Mouse (Mus musculus) thymus, adult 2 months (tissue): ENCODE measurements around the gene Mdk. TPM values are rescaled to one million over a fixed set of nuclear protein-coding genes. Genes with fewer than 3 reads are reported as not detected.

Source experiments
- DNase-seq: peaks from one replicate; pipeline ENCODE4 v3.0.0; 2021
- H3K27ac ChIP-seq: fragments of 200-500 bp; 2 replicates; pipeline ENCODE4 v1.5.1; 2012; ENCODE audit warnings: low read length, control low read depth; ENCODE audit not compliant: control insufficient read depth, insufficient read depth
- H3K27me3 ChIP-seq: fragments of 200-500 bp; 2 replicates; pipeline ENCODE4 v1.6.1; 2012; ENCODE audit warnings: mild to moderate bottlenecking, low read length, moderate library complexity, mixed read lengths; ENCODE audit not compliant: control insufficient read depth, insufficient read depth
- H3K36me3 ChIP-seq: fragments of 200-500 bp; 2 replicates; pipeline ENCODE4 v1.6.1; 2012; ENCODE audit warnings: mild to moderate bottlenecking, low read length, moderate library complexity; ENCODE audit not compliant: control insufficient read depth, insufficient read depth
- H3K4me1 ChIP-seq: fragments of 200-500 bp; replicated peaks from 2 replicates; pipeline ENCODE4 v1.6.1; 2012; ENCODE audit warnings: low read length; ENCODE audit not compliant: control insufficient read depth, insufficient read depth
- H3K4me3 ChIP-seq: fragments of 200-500 bp; 2 replicates; pipeline ENCODE4 v1.5.1; 2012; ENCODE audit warnings: mild to moderate bottlenecking, low read length, control low read depth, moderate library complexity; ENCODE audit not compliant: control insufficient read depth, insufficient read depth
- CTCF ChIP-seq: fragments of 200-500 bp; IDR thresholded peaks from 2 replicates; pipeline ENCODE4 v1.5.1; 2012; ENCODE audit warnings: mild to moderate bottlenecking, control low read depth, low read length, moderate library complexity, borderline replicate concordance; ENCODE audit not compliant: control insufficient read depth, poor library complexity, insufficient read depth; ENCODE audit errors: extremely low read depth
- POLR2A ChIP-seq: fragments of 200-500 bp; IDR thresholded peaks from 2 replicates; pipeline ENCODE4 v1.6.1; 2012; ENCODE audit warnings: mild to moderate bottlenecking, low read length, control low read depth, moderate library complexity; ENCODE audit not compliant: control insufficient read depth, poor library complexity, insufficient read depth; ENCODE audit errors: extremely low read depth
- WGBS: fragments of 180-500 bp; shearing (Covaris S2); methylation state at CpG from one replicate; pipeline ENCODE4 v1.1.7; 2018; 5-methylcytosine and 5-hydroxymethylcytosine counted together
- polyA plus RNA-seq: library from polyadenylated mRNA; depleted of rRNA; stranded (reverse); fragments of >200 nt; gene quantifications from 2 replicates; pipeline ENCODE4 v1.2.3, GENCODE M21; 2012

Mdk gene
- polyA plus RNA-seq, 1 experiment: 17.7 TPM

GRCm38 (mm10) chr2:91916346-91916977 is 15.6 kb downstream of the Mdk start:
- peaks cover 4% of the 10 kb centered on the region for H3K4me1 ChIP-seq
- H3K27me3 ChIP-seq: peaks cover 2% of the 10 kb centered on the region; the same call in 1 of the 2 replicates
- no peak for TF ChIP-seq POLR2A
- TF ChIP-seq CTCF: no peak
- no peak overlapping the region for H3K27ac ChIP-seq
- peaks cover 38% of the 10 kb centered on the region for H3K36me3 ChIP-seq
- DNase-seq: no peak
- no peak overlapping the region for H3K4me3 ChIP-seq
- WGBS: 96% methylated on average over 7 of the region's 7 CpGs

GRCm38 (mm10) chr2:91913328-91914110 is 18.6 kb downstream of the Mdk start:
- Histone ChIP-seq H3K36me3 (peaks cover 58% of the 10 kb centered on the region), H3K27ac (no peak overlapping the region), H3K4me3 (no peak overlapping the region), H3K27me3 (no peaks in the 10 kb centered on the region), H3K4me1 (no peaks in the 10 kb centered on the region)
- DNase-seq: no peak
- TF ChIP-seq CTCF (no peak), POLR2A (no peak)
- WGBS: 84% methylated on average over 7 of the region's 7 CpGs

GRCm38 (mm10) chr2:91912616-91913015 is 19.5 kb downstream of the Mdk start:
- Histone ChIP-seq H3K4me1 (no peaks in the 10 kb centered on the region), H3K4me3 (no peak overlapping the region), H3K27me3 (no peaks in the 10 kb centered on the region), H3K27ac (no peak overlapping the region), H3K36me3 (peaks cover 50% of the 10 kb centered on the region)
- WGBS: 90% methylated on average over 3 of the region's 3 CpGs
- no peak for DNase-seq
- no peak for TF ChIP-seq POLR2A
- no peak for TF ChIP-seq CTCF

- Histone ChIP-seq H3K27ac (no peak overlapping the region), H3K4me1 (no peaks in the 10 kb centered on the region), H3K4me3 (no peak overlapping the region), H3K36me3 (peaks cover 21% of the 10 kb centered on the region), H3K27me3 (no peaks in the 10 kb centered on the region)
- DNase-seq: no peak
- 97% methylated on average over 2 of the region's 2 CpGs for WGBS
- TF ChIP-seq CTCF (no peak), POLR2A (no peak)
These were observed 26.0 kb downstream of the Mdk start for GRCm38 (mm10) chr2:91906141-91906540.

- WGBS: 93% methylated on average over 5 of the region's 5 CpGs
- Histone ChIP-seq H3K27me3 (no peaks in the 10 kb centered on the region), H3K4me3 (no peak overlapping the region), H3K4me1 (no peaks in the 10 kb centered on the region), H3K36me3 (peaks cover 12% of the 10 kb centered on the region; the same call in 1 of the 2 replicates), H3K27ac (no peak overlapping the region)
- no peak for TF ChIP-seq POLR2A
- TF ChIP-seq CTCF: no peak
- DNase-seq: no peak
These were observed 27.3 kb downstream of the Mdk start for GRCm38 (mm10) chr2:91904618-91905307.

GRCm38 (mm10) chr2:91903171-91903925 is 28.7 kb downstream of the Mdk start:
- Histone ChIP-seq H3K36me3 (peaks cover 10% of the 10 kb centered on the region; the same call in 1 of the 2 replicates), H3K4me1 (no peaks in the 10 kb centered on the region), H3K27me3 (no peaks in the 10 kb centered on the region), H3K4me3 (no peak overlapping the region), H3K27ac (no peak overlapping the region)
- DNase-seq: no peak
- no peak for TF ChIP-seq CTCF
- TF ChIP-seq POLR2A: no peak
- WGBS: 97% methylated on average over 3 of the region's 3 CpGs
